Mouse (Mus musculus): ENCODE measurements around the gene Zcchc14.

Zcchc14 gene

GRCm38 (mm10) chr8:121674524-121674923 lies 21.8 kb upstream of the Zcchc14 start:
- no peak for TF ChIP-seq GATA4 (IDR thresholded peaks at IDR 0.05; ENCODE audit: insufficient replicate concordance, low read length)

DNA sequence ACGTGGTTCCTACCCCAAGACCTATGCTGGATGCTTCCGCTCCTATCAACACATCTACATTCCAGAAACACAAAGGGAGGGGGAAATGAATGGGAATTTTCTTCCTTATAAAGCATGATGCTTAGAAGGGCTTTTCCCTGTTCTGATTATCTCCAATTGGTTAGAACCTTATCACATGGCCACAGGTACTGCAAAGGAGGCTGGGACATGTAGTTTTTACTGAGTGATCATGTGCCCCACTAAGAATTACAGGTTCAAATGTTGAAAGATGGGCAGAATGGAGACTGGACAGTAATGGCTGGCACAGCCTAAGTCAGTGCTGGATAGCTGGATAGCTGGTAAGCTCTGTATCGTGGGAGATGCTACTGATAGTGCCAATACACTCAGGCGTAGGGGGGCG lies 21.2 kb upstream of the Zcchc14 start:
- no peak for TF ChIP-seq GATA4 (IDR thresholded peaks at IDR 0.05; ENCODE audit: insufficient replicate concordance, low read length)

GRCm38 (mm10) chr8:121673153-121673552 lies 20.5 kb upstream of the Zcchc14 start:
- no peak for TF ChIP-seq GATA4 (IDR thresholded peaks at IDR 0.05; ENCODE audit: insufficient replicate concordance, low read length)

GRCm38 (mm10) chr8:121669208-121669607 lies 16.5 kb upstream of the Zcchc14 start:
- TF ChIP-seq GATA4 (IDR thresholded peaks at IDR 0.05; ENCODE audit: insufficient replicate concordance, low read length) = no peak

DNA sequence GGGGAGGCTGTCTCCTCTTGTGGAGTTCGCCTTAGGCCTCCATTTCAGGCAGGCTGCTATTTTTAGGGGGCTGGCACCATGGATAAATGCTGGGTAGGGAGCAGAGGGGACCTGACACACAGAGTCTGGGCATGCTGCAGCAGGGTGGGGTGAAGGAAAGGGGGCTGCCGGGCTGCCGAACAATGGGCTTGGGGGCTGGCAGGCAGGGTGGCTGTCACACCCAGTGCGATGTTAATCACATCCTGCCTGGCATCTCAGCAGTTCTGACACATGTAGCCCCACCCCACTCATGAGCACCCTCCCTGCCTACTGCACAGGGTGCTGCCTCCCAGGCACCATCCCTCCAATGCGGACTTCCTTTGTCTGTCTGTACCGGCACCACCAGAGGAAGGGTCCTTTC lies 15.9 kb upstream of the Zcchc14 start:
- TF ChIP-seq GATA4 (IDR thresholded peaks at IDR 0.05; ENCODE audit: insufficient replicate concordance, low read length) = no peak

DNA sequence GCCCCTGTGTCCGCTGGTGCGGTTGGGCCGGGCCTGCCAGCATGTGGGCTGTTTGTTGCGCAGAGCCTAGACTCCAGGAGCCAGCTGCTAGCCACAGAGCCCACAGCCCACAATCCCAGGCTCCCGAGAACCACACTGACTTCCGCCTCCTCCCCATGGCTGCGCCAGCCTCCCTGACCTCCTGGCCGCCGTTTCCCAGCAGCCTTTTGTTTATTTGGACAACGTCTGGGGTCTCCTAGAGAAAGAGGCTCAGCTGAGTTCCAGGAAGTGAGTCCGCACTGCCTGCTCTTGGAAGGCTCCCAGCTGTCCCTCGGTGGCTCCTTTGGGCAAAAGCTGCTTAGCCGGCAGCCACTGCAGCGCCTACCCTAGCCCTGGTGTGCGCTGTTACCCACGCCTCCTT lies 12.6 kb upstream of the Zcchc14 start:
- TF ChIP-seq GATA4 (IDR thresholded peaks at IDR 0.05; ENCODE audit: insufficient replicate concordance, low read length) = no peak

DNA sequence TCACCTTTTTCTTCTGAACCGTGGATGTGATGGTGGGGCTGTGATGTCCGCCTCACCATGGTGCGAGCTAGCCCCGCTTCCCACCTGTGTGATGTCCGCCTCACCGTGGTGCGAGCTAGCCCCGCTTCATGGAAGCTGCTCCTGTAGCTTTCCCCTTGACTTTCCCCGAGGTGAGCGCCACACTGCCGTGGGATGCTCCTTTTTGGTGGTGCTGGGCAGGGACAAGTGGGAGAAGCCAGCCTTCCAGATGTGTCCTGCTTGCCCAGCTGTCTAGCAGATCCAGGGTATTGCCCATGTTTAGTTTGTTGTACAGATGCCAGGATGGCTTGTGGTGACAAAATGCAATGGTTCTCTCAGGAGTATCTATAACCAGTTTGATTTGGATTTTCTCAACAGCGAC lies 10.4 kb upstream of the Zcchc14 start:
- no peak for TF ChIP-seq GATA4 (IDR thresholded peaks at IDR 0.05; ENCODE audit: insufficient replicate concordance, low read length)

DNA sequence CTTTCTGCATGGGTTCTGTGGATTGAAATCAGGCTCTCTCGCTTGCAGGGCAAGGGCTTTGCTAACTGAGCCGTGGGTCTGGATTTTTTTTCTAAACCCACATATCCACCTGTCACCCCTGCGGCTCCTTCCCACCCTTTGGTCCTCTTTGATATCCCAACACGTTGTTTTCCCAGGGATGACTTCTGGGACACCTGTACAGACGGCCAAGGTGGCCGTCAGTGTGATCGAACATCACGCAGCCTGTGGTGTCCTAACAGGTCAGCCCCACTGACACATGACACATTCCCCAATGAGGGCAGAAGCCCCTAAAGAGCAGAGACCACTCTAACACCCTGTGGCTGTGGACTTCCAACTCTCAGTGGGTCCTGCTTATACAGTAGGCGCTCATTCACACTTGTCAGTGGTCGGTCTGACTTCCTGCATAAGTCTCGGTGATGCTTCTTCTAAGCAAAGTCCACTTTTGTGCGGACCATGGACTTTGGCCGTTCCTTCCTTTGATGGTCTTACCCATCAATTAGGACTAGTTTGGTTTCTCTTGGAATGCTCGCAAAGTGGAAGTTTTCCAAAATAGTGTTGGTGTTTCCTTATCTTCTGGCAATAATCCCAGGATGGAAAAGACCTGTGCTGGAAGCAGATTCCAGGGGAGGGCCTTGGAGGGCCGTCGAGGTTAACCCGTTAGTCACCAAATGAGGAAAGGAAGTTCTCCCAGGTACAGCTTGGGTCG lies 9.1 kb upstream of the Zcchc14 start:
- TF ChIP-seq GATA4 (IDR thresholded peaks at IDR 0.05; ENCODE audit: insufficient replicate concordance, low read length) = peak; percentile 38; the same call in 1 of the 2 replicates

GRCm38 (mm10) chr8:121660602-121661001 lies 7.9 kb upstream of the Zcchc14 start:
- TF ChIP-seq GATA4 (IDR thresholded peaks at IDR 0.05; ENCODE audit: insufficient replicate concordance, low read length) = no peak

- no peak for TF ChIP-seq GATA4 (IDR thresholded peaks at IDR 0.05; ENCODE audit: insufficient replicate concordance, low read length)
These were observed 2.3 kb upstream of the Zcchc14 start for GRCm38 (mm10) chr8:121654966-121655494.

DNA sequence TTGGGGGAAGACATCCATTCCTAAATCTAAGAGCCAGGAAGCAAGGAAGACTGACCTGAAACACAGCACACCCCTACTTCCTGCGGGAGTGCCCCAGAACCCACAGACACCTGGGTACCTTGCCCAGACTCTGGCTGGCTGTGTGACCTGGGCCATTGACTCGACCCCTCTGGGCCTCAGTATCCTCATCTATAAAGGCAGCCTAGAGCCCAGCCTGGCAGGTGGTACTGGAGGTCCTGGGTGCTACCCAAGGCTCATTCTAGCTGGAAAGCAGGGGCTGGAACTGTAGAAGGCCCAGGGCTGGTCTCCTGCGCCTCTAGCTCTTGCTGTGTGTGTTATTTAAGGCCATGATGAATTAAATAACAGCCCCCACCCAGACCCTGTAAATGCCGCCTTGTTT lies 1.4 kb upstream of the Zcchc14 start:
- no peak for TF ChIP-seq GATA4 (IDR thresholded peaks at IDR 0.05; ENCODE audit: insufficient replicate concordance, low read length)

- TF ChIP-seq GATA4 (IDR thresholded peaks at IDR 0.05; ENCODE audit: insufficient replicate concordance, low read length) = no peak
These were observed 779 bp upstream of the Zcchc14 start for GRCm38 (mm10) chr8:121653340-121654019.

DNA sequence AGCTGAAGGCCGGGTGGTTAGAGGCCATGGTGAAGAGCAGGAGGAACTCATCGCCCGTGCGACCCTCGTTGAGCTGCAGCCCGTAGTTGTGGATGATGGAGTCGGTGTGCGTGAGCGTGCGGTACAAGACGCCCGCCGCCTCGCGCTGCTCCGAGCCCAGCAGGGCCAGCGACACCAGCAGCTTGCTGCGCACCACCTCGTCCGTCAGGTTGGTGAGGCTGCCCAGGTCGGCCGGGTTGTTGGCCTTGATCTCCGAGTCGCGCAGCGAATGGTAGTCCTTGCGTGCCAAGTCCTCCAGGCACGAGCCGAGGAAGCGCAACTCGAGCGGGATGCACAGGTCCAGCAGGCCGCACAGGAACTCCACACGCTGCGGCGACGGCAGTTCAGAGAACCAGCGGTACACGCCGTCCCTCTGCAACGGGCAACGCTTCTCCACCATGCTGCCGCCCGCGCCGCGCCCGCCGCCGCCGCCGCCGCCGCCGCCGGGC lies 783 bp downstream of the Zcchc14 start:
- TF ChIP-seq GATA4 (IDR thresholded peaks at IDR 0.05; ENCODE audit: insufficient replicate concordance, low read length) = no peak

GRCm38 (mm10) chr8:121651308-121651873 lies 1.3 kb downstream of the Zcchc14 start:
- TF ChIP-seq GATA4 (IDR thresholded peaks at IDR 0.05; ENCODE audit: insufficient replicate concordance, low read length) = no peak

- TF ChIP-seq GATA4 (IDR thresholded peaks at IDR 0.05; ENCODE audit: insufficient replicate concordance, low read length) = no peak
These were observed 2.1 kb downstream of the Zcchc14 start for GRCm38 (mm10) chr8:121650389-121651307.

Measured in liver, adult (tissue).